Mouse (Mus musculus) fibroblast of lung, adult 2 months (primary cell): ENCODE results near the gene Gm8050.
"Not testable (repeated sequence)": the region's sequence is repeated elsewhere in the genome, so short reads cannot be mapped to it uniquely, and the experiment has no call there.

Experiments used
- DNase-seq: peaks from one replicate; pipeline ENCODE4 v3.0.0-alpha.2; 2011; ENCODE audit warnings: low read depth

Gene Gm8050

GRCm38 (mm10) chr14:6720151-6720550 lies at the start of gene Gm8050:
Gene Gm8050, minus strand, starts transcription at chr14:6720251.
- not testable (repeated sequence) for DNase-seq

- not testable (repeated sequence) for DNase-seq
Observed at GRCm38 (mm10) chr14:6757231-6757536, 37.1 kb upstream of the Gm8050 start.

- DNase-seq: not testable (repeated sequence)
Observed at GRCm38 (mm10) chr14:6756384-6757230, 36.6 kb upstream of the Gm8050 start.

- DNase-seq: not testable (repeated sequence)
Observed at GRCm38 (mm10) chr14:6742232-6742631, 22.2 kb upstream of the Gm8050 start, which contains the start of gene Gm3636. Gene Gm3636, minus strand, starts transcription at chr14:6742332.

GRCm38 (mm10) chr14:6684070-6684469 lies 36.0 kb downstream of the Gm8050 start, which contains the start of gene Gm10251:
Gene Gm10251, minus strand, starts transcription at chr14:6684170.
- DNase-seq: not testable (repeated sequence)
